Mouse (Mus musculus) embryonic facial prominence, embryonic 15.5 days (tissue): ENCODE measurements at regions not wholly inside any gene's neighbourhood (a gene's known extent, or its start where the extent isn't known, plus 50 kb on each side); places are given as distances from the start of the nearest gene placed in this dataset.

Experiments
- ATAC-seq: fragments of 200-750 bp; cut with Nextera tagmentation; 2 replicates; pipeline ENCODE4 v1.8.0; 2017; ENCODE audit warnings: low read depth, moderate TSS enrichment; ENCODE audit not compliant: insufficient number of reproducible peaks, low FRiP score, low TSS enrichment
- H3K27ac ChIP-seq: fragments of 300-500 bp; sonication (generic); replicated peaks from 2 replicates; pipeline ENCODE4 v1.5.1; 2015; ENCODE audit warnings: mild to moderate bottlenecking, inconsistent platforms
- H3K27me3 ChIP-seq: fragments of 300-500 bp; sonication (generic); 2 replicates; pipeline ENCODE4 v1.6.1; 2015; ENCODE audit warnings: inconsistent platforms
- H3K36me3 ChIP-seq: fragments of 300-500 bp; sonication (generic); 2 replicates; pipeline ENCODE4 v1.6.1; 2015; ENCODE audit warnings: mild to moderate bottlenecking, inconsistent platforms
- H3K4me1 ChIP-seq: fragments of 300-500 bp; sonication (generic); 2 replicates; pipeline ENCODE4 v1.6.1; 2015; ENCODE audit warnings: inconsistent platforms
- H3K4me2 ChIP-seq: fragments of 300-500 bp; sonication (generic); replicated peaks from 2 replicates; pipeline ENCODE4 v1.6.1; 2015; ENCODE audit warnings: mild to moderate bottlenecking, inconsistent platforms
- H3K4me3 ChIP-seq: fragments of 300-500 bp; sonication (generic); replicated peaks from 2 replicates; pipeline ENCODE4 v1.5.1; 2015; ENCODE audit warnings: mild to moderate bottlenecking, inconsistent platforms
- H3K9ac ChIP-seq: fragments of 300-500 bp; sonication (generic); 2 replicates; pipeline ENCODE4 v1.6.1; 2015; ENCODE audit warnings: inconsistent platforms
- H3K9me3 ChIP-seq: fragments of 300-500 bp; sonication (generic); replicated peaks from 2 replicates; pipeline ENCODE4 v1.6.1; 2016; ENCODE audit warnings: inconsistent platforms
- WGBS: fragments of 180-500 bp; shearing (Covaris S2); methylation state at CpG from one replicate; pipeline ENCODE4 v1.1.7; 2015; 5-methylcytosine and 5-hydroxymethylcytosine counted together

- no peak overlapping the region for H3K27ac ChIP-seq
- no peak overlapping the region for H3K4me2 ChIP-seq
- H3K9ac ChIP-seq = no peak overlapping the region
- H3K4me1 ChIP-seq = no peaks in the 10 kb centered on the region
- no peaks in the 10 kb centered on the region for H3K27me3 ChIP-seq
- no peak for ATAC-seq
- no peak overlapping the region for H3K4me3 ChIP-seq
- no peaks in the 10 kb centered on the region for H3K9me3 ChIP-seq
- 98% methylated on average over 1 of the region's 1 CpGs for WGBS
- no peaks in the 10 kb centered on the region for H3K36me3 ChIP-seq
Observed at GRCm38 (mm10) chr13:26976024-26976423, 81.3 kb upstream of the Prl start.

- H3K9me3 ChIP-seq = no peaks in the 10 kb centered on the region
- H3K4me3 ChIP-seq = no peak overlapping the region
- WGBS = 89% methylated on average over 1 of the region's 1 CpGs
- no peak overlapping the region for H3K27ac ChIP-seq
- H3K4me1 ChIP-seq = no peaks in the 10 kb centered on the region
- no peak overlapping the region for H3K9ac ChIP-seq
- H3K4me2 ChIP-seq = no peak overlapping the region
- no peaks in the 10 kb centered on the region for H3K36me3 ChIP-seq
- ATAC-seq = no peak
- H3K27me3 ChIP-seq = no peaks in the 10 kb centered on the region
Observed at GRCm38 (mm10) chr13:26980475-26980874, 76.9 kb upstream of the Prl start.
